Mouse (Mus musculus) MN1 (cell line): ENCODE measurements at regions not wholly inside any gene's neighbourhood (a gene's known extent, or its start where the extent isn't known, plus 50 kb on each side); places are given as distances from the start of the nearest gene placed in this dataset.
A peak's percentile ranks its signal among the peaks of the same experiment; 100 is the strongest.

Source experiments
- DNase-seq: peaks from one replicate; pipeline ENCODE4 v3.0.0-alpha.2; 2016; ENCODE audit warnings: low spot score

GRCm38 (mm10) chr12:29122931-29123330 lies 371.3 kb downstream of the Eipr1 start:
- DNase-seq, result no peak

- no peak for DNase-seq
Measured at GRCm38 (mm10) chr12:29124079-29124668, 372.6 kb downstream of the Eipr1 start.

- DNase-seq, result peak; percentile 83
Measured at GRCm38 (mm10) chr12:29128844-29129243, 377.2 kb downstream of the Eipr1 start.

GRCm38 (mm10) chr12:29129331-29129730 lies 377.7 kb downstream of the Eipr1 start:
- no peak for DNase-seq

- no peak for DNase-seq
Measured at GRCm38 (mm10) chr12:29134326-29134725, 382.7 kb downstream of the Eipr1 start.

GRCm38 (mm10) chr12:29136850-29137268 lies 385.3 kb downstream of the Eipr1 start:
- DNase-seq, result peak; percentile 93

GRCm38 (mm10) chr12:29137455-29137854 lies 385.9 kb downstream of the Eipr1 start:
- DNase-seq, result peak; percentile 69

- no peak for DNase-seq
Measured at GRCm38 (mm10) chr12:29140576-29140975, 387.6 kb upstream of the Myt1l start.

- peak; percentile 60 for DNase-seq
Measured at GRCm38 (mm10) chr12:29141132-29141531, 387.1 kb upstream of the Myt1l start.

- DNase-seq, result peak; percentile 26
Measured at GRCm38 (mm10) chr12:29141855-29142254, 386.3 kb upstream of the Myt1l start.

GRCm38 (mm10) chr12:29143297-29143696 lies 384.9 kb upstream of the Myt1l start:
- peak; percentile 32 for DNase-seq

- DNase-seq, result no peak
Measured at GRCm38 (mm10) chr12:29160920-29161319, 367.3 kb upstream of the Myt1l start.

GRCm38 (mm10) chr12:29161546-29161945 lies 366.6 kb upstream of the Myt1l start:
- no peak for DNase-seq

- no peak for DNase-seq
Measured at GRCm38 (mm10) chr12:29164701-29165100, 363.5 kb upstream of the Myt1l start.

GRCm38 (mm10) chr12:29166316-29166715 lies 361.9 kb upstream of the Myt1l start:
- DNase-seq, result peak; percentile 74

- DNase-seq, result no peak
Measured at GRCm38 (mm10) chr12:29167922-29168321, 360.3 kb upstream of the Myt1l start.

- no peak for DNase-seq
Measured at GRCm38 (mm10) chr12:29175698-29176440, 352.3 kb upstream of the Myt1l start.

- no peak for DNase-seq
Measured at GRCm38 (mm10) chr12:29177145-29177544, 351.0 kb upstream of the Myt1l start.

- DNase-seq, result peak; percentile 90
Measured at GRCm38 (mm10) chr12:29178168-29178895, 349.9 kb upstream of the Myt1l start.

- no peak for DNase-seq
Measured at GRCm38 (mm10) chr12:29179405-29179804, 348.8 kb upstream of the Myt1l start.

- no peak for DNase-seq
Measured at GRCm38 (mm10) chr12:29180576-29180975, 347.6 kb upstream of the Myt1l start.

- no peak for DNase-seq
Measured at GRCm38 (mm10) chr12:29187619-29188018, 340.6 kb upstream of the Myt1l start.

- no peak for DNase-seq
Measured at GRCm38 (mm10) chr12:29192391-29192790, 335.8 kb upstream of the Myt1l start.
